Mouse (Mus musculus) left cerebral cortex, adult 18-20 months (tissue): Measurements from ENCODE around the gene Nbdy. TPM values are rescaled to one million over a fixed set of nuclear protein-coding genes. Genes with fewer than 3 reads are reported as not detected.

Experiments
- DNase-seq, 2 experiments: peaks; one replicate each; pipeline ENCODE4 v3.0.0; 2021 to 2022; ENCODE audit warnings: low spot score in 2 of 2, mixed read lengths in 1 of 2
- long read RNA-seq, 2 experiments: library from polyadenylated mRNA; stranded (forward); transcript quantifications; one replicate each; pipeline ENCODE4 v2.0.0; 2021
- total RNA-seq, 2 experiments: library from RNA; stranded (reverse); gene quantifications; 2 replicates each; pipeline ENCODE4 v1.2.3; 2021

Gene Nbdy
- total RNA-seq, result 10 to 100 TPM; 49.1 to 52.1 TPM
- long read RNA-seq, experiment 1, transcript Nbdy-201 (4 exons, 788 nt), result major isoform, 16 of 19 reads
- long read RNA-seq, experiment 1, partial matches to known transcripts, result 0 of 19 reads
- long read RNA-seq, experiment 1, other reads (novel, unspliced or antisense), result 1 of 19 reads
- long read RNA-seq, experiment 2, transcript Nbdy-201 (4 exons, 788 nt), result major isoform, 21 of 27 reads
- long read RNA-seq, experiment 2, partial matches to known transcripts, result 0 of 27 reads
- long read RNA-seq, experiment 2, other reads (novel, unspliced or antisense), result 3 of 27 reads

DNA sequence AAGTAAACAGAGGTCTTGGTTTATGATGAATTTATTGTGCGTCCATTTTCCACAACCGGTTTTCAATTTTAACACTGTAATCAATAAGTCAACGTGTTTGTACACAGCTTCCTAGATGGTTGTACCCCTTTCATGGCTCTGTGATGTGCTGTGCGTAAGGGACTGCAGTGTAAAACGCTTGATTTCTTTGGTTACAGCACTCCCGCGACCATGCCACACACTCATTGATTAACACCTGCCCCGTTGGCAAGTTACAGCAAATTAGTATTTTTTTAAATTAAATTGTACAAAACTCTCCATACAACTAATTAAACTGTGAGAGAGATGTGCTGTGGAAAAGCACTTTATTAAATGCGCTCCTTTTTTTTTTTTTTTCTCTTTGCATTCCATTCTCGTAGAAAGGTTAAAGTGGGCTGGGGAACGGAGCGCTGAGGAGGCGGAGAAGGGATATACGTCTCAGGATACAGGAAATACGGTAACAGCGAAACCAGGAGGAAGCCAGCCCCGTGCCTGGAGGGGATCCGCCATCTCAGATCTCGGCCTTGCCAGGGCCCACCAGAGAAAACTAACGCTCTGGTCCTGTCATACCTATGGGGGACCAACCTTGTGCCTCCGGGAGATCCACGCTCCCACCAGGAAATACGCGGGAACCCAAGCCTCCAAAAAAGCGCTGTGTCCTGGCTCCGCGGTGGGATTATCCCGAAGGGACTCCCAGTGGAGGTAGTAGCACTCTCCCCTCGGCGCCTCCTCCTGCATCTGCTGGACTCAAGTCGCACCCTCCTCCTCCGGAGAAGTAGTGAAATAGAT lies at the start of gene Nbdy:
Nbdy (plus strand) TSS at position 481 of the 807 bp plus-strand sequence.
- DNase-seq, result peak; percentile 22 to 39

DNA sequence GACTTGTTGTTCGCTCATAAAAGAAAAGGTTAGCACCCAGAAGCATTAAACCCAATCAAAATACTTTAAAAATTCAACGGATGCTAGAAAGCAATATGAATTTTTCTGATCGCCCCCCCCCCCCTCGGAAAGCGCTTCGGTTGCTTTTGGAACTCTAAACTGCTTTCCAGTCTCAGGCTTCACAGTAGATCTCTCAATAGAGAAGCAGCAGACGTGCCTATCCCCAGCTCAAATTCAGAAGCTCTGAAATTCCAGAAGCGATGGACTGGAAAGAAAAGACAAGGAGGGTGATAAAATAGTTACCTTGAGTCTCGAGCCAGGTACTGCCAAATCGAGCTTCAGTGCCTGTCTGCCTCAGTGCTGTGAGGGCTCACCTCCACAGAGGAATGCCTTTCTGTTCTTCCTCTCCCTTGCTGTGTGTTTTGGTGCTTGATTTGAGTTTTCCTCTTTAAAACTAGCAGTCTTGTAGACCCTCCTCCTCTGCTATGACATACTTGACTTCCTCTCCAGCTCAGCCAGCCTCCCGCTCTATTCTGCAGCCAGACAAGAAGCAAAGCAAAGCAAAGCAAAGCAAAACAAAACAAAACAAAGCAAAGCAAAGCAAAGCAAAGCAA lies 27.5 kb upstream of the Nbdy start, which contains the start of gene Kctd12b:
Kctd12b (minus strand) TSS at position 610 of the 614 bp plus-strand sequence.
- DNase-seq, result no peak

DNA sequence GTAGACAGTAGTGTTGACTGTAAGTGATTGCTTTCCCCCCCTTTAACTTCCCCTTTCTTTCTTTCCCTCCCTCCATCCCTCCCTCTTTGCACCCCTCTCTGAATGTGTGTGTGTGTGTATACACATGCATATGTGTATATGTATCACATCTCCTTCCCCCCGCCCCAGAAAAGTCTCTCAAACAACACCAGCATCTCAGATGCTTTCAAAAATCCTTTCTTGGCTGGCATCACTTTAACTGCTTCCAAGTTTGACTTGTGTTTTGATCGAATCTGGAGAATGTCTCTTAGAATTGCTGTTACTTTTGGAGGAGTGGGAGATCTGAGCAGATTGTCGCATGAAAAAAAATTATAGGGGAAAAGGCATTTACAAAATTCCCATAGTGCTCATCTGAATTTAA lies 22.9 kb upstream of the Nbdy start:
- DNase-seq, result no peak

DNA sequence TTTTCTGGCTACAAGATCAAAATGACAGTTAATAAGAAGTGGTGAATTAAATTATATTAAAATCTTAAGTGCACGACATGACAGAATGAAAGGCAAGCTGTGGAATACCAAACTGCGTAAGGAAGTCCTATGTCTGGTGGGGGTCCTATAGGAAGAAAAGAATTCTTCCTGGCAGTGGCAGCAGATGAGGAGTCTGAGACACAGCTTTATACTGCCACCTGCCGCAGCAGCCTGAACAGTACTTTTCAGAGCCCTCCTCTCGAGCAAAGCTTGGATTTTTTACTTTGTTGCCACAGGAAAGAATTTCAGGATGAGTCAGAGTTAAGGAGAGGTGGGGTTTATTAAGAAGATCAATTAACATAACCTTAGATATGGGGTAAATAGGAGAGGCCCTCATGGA lies 15.7 kb upstream of the Nbdy start:
- DNase-seq, result peak in 1 of 2 experiments; percentile 7

DNA sequence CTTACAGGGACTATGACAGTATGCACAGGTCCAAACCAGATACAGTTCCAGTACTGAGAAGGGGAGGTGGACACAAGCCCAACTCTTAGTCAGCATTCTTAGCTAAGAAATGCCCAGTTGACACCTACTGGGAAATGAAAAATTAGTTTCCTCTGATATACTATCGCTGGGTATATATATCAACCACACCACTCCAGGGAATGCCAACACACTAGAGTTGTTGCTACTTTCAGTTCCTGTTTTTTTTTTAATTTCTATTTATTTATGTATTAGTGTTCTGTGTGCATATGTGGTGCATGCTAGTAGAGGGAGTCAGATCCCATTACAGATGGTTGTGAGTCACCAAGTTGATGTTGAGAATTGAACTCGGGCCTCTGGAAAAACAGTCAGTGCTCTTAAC lies 6.7 kb upstream of the Nbdy start:
- DNase-seq, result no peak

DNA sequence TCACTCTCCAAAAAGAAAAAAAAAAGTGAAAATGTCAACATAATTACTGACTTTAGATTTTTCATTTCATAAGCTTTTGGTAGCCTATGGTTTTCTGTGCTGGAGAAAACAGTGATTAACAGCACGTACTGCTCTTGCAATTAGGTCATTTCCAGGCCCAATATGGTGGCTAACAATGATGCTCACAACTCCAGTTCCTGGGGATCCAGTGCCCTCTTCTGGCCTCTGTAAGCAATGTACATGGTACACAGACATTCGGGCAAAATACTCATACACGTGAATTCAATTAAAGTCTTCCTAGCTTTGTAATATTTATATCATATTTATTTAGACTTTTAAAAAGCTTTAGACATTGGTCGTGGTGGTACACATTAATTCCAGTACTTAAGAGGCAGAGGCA lies 3.8 kb upstream of the Nbdy start:
- DNase-seq, result no peak

DNA sequence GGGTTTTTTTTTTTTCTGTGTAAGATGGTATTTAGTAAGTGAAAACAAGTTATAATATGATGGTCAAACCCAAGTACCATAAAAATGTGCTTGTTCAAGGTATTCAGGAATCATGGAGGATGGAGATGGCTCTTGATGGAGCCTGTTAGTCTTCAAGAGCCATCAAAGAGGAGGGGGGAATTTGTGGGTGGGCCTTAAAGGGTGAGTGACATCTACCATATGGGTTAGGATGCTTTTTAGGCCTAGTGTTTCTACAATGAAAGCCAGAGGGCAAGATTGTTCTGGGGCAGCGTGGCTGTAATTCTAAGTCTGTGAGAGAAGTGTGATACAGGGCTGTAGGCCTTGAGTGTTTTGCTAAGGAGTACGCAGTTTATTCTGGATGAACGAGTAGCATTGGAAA lies 1.0 kb downstream of the Nbdy start:
- no peak for DNase-seq

DNA sequence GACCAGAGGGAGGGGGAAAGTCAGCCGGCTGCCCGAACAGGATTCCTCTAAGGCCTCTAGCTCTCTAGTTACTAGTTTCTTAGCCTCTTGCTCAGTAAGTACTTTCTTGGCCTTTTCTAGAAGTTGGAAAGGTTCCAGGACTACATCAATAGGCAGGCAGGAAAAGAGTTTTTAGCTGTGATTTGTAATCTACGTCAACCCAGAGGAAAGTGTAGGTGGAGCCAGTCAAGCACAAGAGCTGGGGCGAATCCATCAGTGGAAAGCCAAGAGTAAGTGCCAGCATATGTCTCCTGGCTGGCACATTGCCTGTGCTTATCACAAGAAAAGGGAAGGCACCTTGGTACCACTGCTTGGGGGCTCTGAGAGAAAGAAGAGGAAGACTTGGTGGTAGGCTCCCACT lies 12.3 kb downstream of the Nbdy start:
- no peak for DNase-seq

DNA sequence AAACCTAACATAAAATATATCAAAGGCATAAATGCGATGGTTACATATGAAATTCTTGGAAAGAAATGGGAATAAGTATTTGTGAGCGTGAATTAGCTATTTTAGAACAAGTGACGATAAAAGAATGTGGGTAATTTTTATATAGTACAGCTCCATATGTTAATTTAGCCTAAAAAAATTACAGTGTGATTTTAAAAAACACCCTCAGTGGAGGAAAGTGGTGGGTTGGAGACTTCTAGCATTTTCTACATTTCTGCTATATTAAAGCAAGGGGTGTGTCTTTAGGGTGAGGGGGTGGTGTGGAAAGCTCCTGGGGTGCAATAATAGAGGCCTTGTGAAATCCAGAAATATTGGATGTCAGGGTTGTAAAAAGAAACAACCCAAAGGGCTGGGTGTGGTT lies 19.1 kb downstream of the Nbdy start:
- no peak for DNase-seq

DNA sequence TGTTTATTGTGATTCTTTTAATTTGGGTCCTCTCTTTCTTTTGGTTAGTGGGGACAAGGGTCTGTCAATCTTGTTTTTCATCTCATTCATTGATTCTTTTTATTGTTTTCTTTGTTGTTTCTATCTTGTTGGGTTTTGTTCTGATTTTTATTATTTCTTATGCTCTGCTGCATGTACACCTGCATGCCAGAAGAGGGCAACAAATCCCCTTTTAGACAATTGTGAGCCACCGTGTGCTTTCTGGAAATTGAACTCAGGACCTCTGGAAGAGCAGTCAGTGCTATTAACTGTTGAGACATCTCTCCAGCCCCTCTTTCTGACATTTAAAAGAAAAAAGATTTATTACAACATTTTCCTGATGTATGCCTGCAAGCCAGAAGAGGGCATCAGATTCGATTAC lies 25.8 kb downstream of the Nbdy start:
- DNase-seq, result no peak

Other genes with a start within 250 kb of the Nbdy start
- 100 to 1,000 TPM; 225 to 229 TPM for gene Ubqln2, start 225.4 kb upstream of the Nbdy start, total RNA-seq
- not detected for gene Cypt3, start 165.0 kb upstream of the Nbdy start, total RNA-seq
- gene Kctd12b, start 27.2 kb upstream of the Nbdy start, total RNA-seq, result 1 to 10 TPM; 2.2 to 2.4 TPM
- gene Spin2c, start 108.6 kb downstream of the Nbdy start, total RNA-seq, result 1 to 10 TPM; 6.6 to 9.4 TPM